Mouse (Mus musculus): ENCODE measurements around the gene Sema3a.

- no peak for TF ChIP-seq CTCF (IDR thresholded peaks at IDR 0.05; ENCODE audit: borderline replicate concordance, extremely low read depth, insufficient read depth, insufficient read length)
- no peak for TF ChIP-seq POLR2A (IDR thresholded peaks at IDR 0.05; ENCODE audit: borderline replicate concordance, extremely low read depth, insufficient read depth, insufficient read length, poor library complexity, severe bottlenecking)
Observed at GRCm38 (mm10) chr5:13630692-13631091, 505.5 kb downstream of the Sema3a start.

Data from brain, embryonic 14.5 days (tissue).